Mouse (Mus musculus) heart, embryonic 11.5 days (tissue): ENCODE results near the gene Ccdc40. TPM values are rescaled to one million over a fixed set of nuclear protein-coding genes. Genes with fewer than 3 reads are reported as not detected.

Experiments used
- ATAC-seq: fragments of 200-750 bp; cut with Nextera tagmentation; replicated peaks from 2 replicates; pipeline ENCODE4 v1.8.0; 2017; ENCODE audit warnings: moderate library complexity; ENCODE audit not compliant: insufficient number of reproducible peaks, low FRiP score, low TSS enrichment
- H3K27ac ChIP-seq: fragments of 300-500 bp; sonication (generic); 2 replicates; pipeline ENCODE4 v1.5.1; 2014; ENCODE audit warnings: mild to moderate bottlenecking, low read depth, low read length
- H3K27me3 ChIP-seq: fragments of 300-500 bp; sonication (generic); 2 replicates; pipeline ENCODE4 v1.6.1; 2014; ENCODE audit warnings: mild to moderate bottlenecking, low read length, mixed read lengths; ENCODE audit not compliant: control insufficient read depth, insufficient read depth
- H3K36me3 ChIP-seq: fragments of 300-500 bp; sonication (generic); 2 replicates; pipeline ENCODE4 v1.6.1; 2014; ENCODE audit warnings: mild to moderate bottlenecking, low read length, moderate library complexity, mixed read lengths; ENCODE audit not compliant: control insufficient read depth, insufficient read depth
- H3K4me1 ChIP-seq: fragments of 300-500 bp; sonication (generic); 2 replicates; pipeline ENCODE4 v1.6.1; 2014; ENCODE audit warnings: low read length; ENCODE audit not compliant: control insufficient read depth, insufficient read depth
- H3K4me2 ChIP-seq: fragments of 300-500 bp; sonication (generic); 2 replicates; pipeline ENCODE4 v1.6.1; 2014; ENCODE audit warnings: mild to moderate bottlenecking, moderate library complexity
- H3K4me3 ChIP-seq: fragments of 300-500 bp; sonication (generic); 2 replicates; pipeline ENCODE4 v1.5.1; 2014; ENCODE audit warnings: low read depth, low read length
- H3K9ac ChIP-seq: fragments of 300-500 bp; sonication (generic); 2 replicates; pipeline ENCODE4 v1.6.1; 2014; ENCODE audit warnings: mild to moderate bottlenecking, low read depth, low read length, moderate library complexity
- H3K9me3 ChIP-seq: fragments of 300-500 bp; sonication (generic); replicated peaks from 2 replicates; pipeline ENCODE4 v1.6.1; 2016; ENCODE audit warnings: low read length; ENCODE audit not compliant: control insufficient read depth
- WGBS: fragments of 180-500 bp; shearing (Covaris S2); extraction: QIAGEN DNeasy Blood & Tissue Kit; methylation state at CpG from one replicate; pipeline ENCODE4 v1.1.7; 2014; ENCODE audit not compliant: insufficient replicate concordance; 5-methylcytosine and 5-hydroxymethylcytosine counted together
- polyA plus RNA-seq: library from polyadenylated mRNA; unstranded; fragments of >200 nt; fragmentation: Nextera tagmentation; extraction: Ambion mirVana; gene quantifications from 2 replicates; pipeline ENCODE4 v1.2.1, GENCODE M21; 2014

Ccdc40 gene
- polyA plus RNA-seq, 1 experiment from 2014 or later = 3.5 TPM

GRCm38 (mm10) chr11:119223124-119223890, 5.1 kb upstream of the Ccdc40 start:
- H3K4me3 ChIP-seq = no peak overlapping the region
- H3K4me1 ChIP-seq = peaks cover 11% of the 10 kb centered on the region
- H3K27ac ChIP-seq = no peak overlapping the region
- no peaks in the 10 kb centered on the region for H3K36me3 ChIP-seq
- H3K9ac ChIP-seq = no peak overlapping the region
- ATAC-seq = no peak
- H3K9me3 ChIP-seq = no peaks in the 10 kb centered on the region
- H3K27me3 ChIP-seq = no peaks in the 10 kb centered on the region
- H3K4me2 ChIP-seq = no peak overlapping the region
- WGBS = 83% methylated on average over 20 of the region's 20 CpGs

- no peak overlapping the region for H3K9ac ChIP-seq
- no peaks in the 10 kb centered on the region for H3K36me3 ChIP-seq
- H3K27me3 ChIP-seq = peaks cover 3% of the 10 kb centered on the region; the same call in 1 of the 2 replicates
- WGBS = 87% methylated on average over 6 of the region's 6 CpGs
- H3K27ac ChIP-seq = no peak overlapping the region
- H3K9me3 ChIP-seq = no peaks in the 10 kb centered on the region
- no peak for ATAC-seq
- H3K4me2 ChIP-seq = no peak overlapping the region
- H3K4me3 ChIP-seq = no peak overlapping the region
- H3K4me1 ChIP-seq = peaks cover 10% of the 10 kb centered on the region
These were observed 3.4 kb upstream of the Ccdc40 start for GRCm38 (mm10) chr11:119224926-119225325.

GRCm38 (mm10) chr11:119225634-119226033, 2.7 kb upstream of the Ccdc40 start:
- Histone ChIP-seq H3K27me3 (peaks cover 5% of the 10 kb centered on the region; the same call in 1 of the 2 replicates), H3K4me2 (no peak overlapping the region)

GRCm38 (mm10) chr11:119227591-119227990, 781 bp upstream of the Ccdc40 start:
- no peak for ATAC-seq
- H3K9me3 ChIP-seq = no peaks in the 10 kb centered on the region
- no peaks in the 10 kb centered on the region for H3K36me3 ChIP-seq
- 3% methylated on average over 12 of the region's 12 CpGs for WGBS
- no peak overlapping the region for H3K27ac ChIP-seq
- peak overlapping the region; percentile 97 for H3K4me2 ChIP-seq
- H3K4me3 ChIP-seq = peak overlapping the region; percentile 73
- H3K27me3 ChIP-seq = peaks cover 5% of the 10 kb centered on the region; the same call in 1 of the 2 replicates
- 0 out of 2 replicates have a peak, but pooled peaks cover 3% of the 10 kb centered on the region for H3K4me1 ChIP-seq
- H3K9ac ChIP-seq = peak overlapping the region; percentile 88

More at GRCm38 (mm10) chr11:119225634-119226033, 2.7 kb upstream of the Ccdc40 start:
- WGBS = 78% methylated on average over 9 of the region's 9 CpGs
- H3K4me3 ChIP-seq = no peak overlapping the region
- no peak overlapping the region for H3K27ac ChIP-seq
- peaks cover 6% of the 10 kb centered on the region; the same call in 1 of the 2 replicates for H3K4me1 ChIP-seq
- no peak for ATAC-seq
- H3K9ac ChIP-seq = no peak overlapping the region
- no peaks in the 10 kb centered on the region for H3K36me3 ChIP-seq
- no peaks in the 10 kb centered on the region for H3K9me3 ChIP-seq

- WGBS = 3% methylated on average over 34 of the region's 34 CpGs
- peak; percentile 62; the same call in 1 of the 2 replicates for ATAC-seq
These were observed 664 bp downstream of the Ccdc40 start for GRCm38 (mm10) chr11:119228846-119229626.

GRCm38 (mm10) chr11:119234770-119235169, 6.4 kb downstream of the Ccdc40 start:
- H3K36me3 ChIP-seq = no peaks in the 10 kb centered on the region
- no peak for ATAC-seq
- WGBS = 90% methylated on average over 10 of the region's 10 CpGs
- no peaks in the 10 kb centered on the region for H3K9me3 ChIP-seq
- peaks cover 3% of the 10 kb centered on the region; the same call in 1 of the 2 replicates for H3K27me3 ChIP-seq
- H3K4me3 ChIP-seq = no peak overlapping the region
- no peak overlapping the region for H3K27ac ChIP-seq
- no peak overlapping the region for H3K9ac ChIP-seq
- H3K4me1 ChIP-seq = no peaks in the 10 kb centered on the region
- no peak overlapping the region for H3K4me2 ChIP-seq

More at GRCm38 (mm10) chr11:119228846-119229626, 664 bp downstream of the Ccdc40 start:
- Histone ChIP-seq H3K36me3 (no peaks in the 10 kb centered on the region), H3K27ac (no peak overlapping the region; the same call in 1 of the 2 replicates), H3K27me3 (peaks cover 5% of the 10 kb centered on the region; the same call in 1 of the 2 replicates), H3K4me1 (0 out of 2 replicates have a peak, but pooled peaks cover 3% of the 10 kb centered on the region), H3K9ac (no peak overlapping the region), H3K4me3 (peak overlapping the region; percentile 73), H3K9me3 (no peaks in the 10 kb centered on the region), H3K4me2 (peak overlapping the region; percentile 97)

GRCm38 (mm10) chr11:119235596-119235995, 7.2 kb downstream of the Ccdc40 start:
- Histone ChIP-seq H3K4me3 (no peak overlapping the region), H3K9ac (no peak overlapping the region), H3K27ac (no peak overlapping the region), H3K36me3 (no peaks in the 10 kb centered on the region), H3K4me1 (no peaks in the 10 kb centered on the region), H3K4me2 (no peak overlapping the region), H3K27me3 (no peaks in the 10 kb centered on the region), H3K9me3 (no peaks in the 10 kb centered on the region)
- WGBS = 72% methylated on average over 4 of the region's 4 CpGs
- no peak for ATAC-seq

- Histone ChIP-seq H3K27ac (no peak overlapping the region), H3K4me3 (no peak overlapping the region), H3K27me3 (no peaks in the 10 kb centered on the region), H3K4me2 (no peak overlapping the region), H3K36me3 (no peaks in the 10 kb centered on the region), H3K9me3 (no peaks in the 10 kb centered on the region), H3K4me1 (no peaks in the 10 kb centered on the region), H3K9ac (no peak overlapping the region)
- ATAC-seq = no peak
- 29% methylated on average over 8 of the region's 8 CpGs for WGBS
These were observed 8.0 kb downstream of the Ccdc40 start for GRCm38 (mm10) chr11:119236354-119236753.
